Mouse (Mus musculus): ENCODE data around the gene Pde10a. TPM values are rescaled to one million over a fixed set of nuclear protein-coding genes. Genes with fewer than 3 reads are reported as not detected.

Pde10a gene
- polyA plus RNA-seq, 1 experiment from 2014 or later: 1.8 TPM

DNA sequence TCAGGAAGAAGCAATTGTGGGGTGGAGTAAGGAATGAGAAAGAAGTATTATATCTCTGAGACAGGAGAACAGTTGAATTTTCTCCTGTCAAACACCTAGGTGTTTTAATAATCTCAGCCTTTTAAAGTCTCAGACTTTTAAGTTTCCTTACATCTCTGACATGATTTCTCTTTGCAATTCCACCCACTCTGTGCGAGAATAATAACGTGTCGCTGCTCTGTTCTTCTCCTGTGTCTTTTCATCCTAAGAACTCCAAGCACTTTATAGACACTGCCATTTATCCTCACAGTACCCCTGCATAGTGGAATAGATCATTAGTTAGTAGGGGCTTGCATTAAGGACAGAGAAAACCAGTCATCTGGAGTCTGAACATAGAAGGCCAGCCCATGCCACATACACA lies 217.6 kb downstream of the Pde10a start:
- Histone ChIP-seq H3K4me1 (replicated peaks; ENCODE audit: control insufficient read depth, insufficient read depth, low read length) (no peaks in the 10 kb centered on the region), H3K27me3 (replicated peaks; ENCODE audit: control insufficient read depth, insufficient read depth, low read length) (no peaks in the 10 kb centered on the region), H3K27ac (ENCODE audit: low read depth, low read length) (no peak overlapping the region), H3K9ac (ENCODE audit: low read depth, low read length) (no peak overlapping the region), H3K4me3 (ENCODE audit: low read depth, low read length) (no peak overlapping the region), H3K36me3 (ENCODE audit: control insufficient read depth, insufficient read depth, low read length) (no peaks in the 10 kb centered on the region), H3K9me3 (ENCODE audit: control insufficient read depth, low read length) (no peaks in the 10 kb centered on the region), H3K4me2 (no peak overlapping the region)
- DNase-seq (ENCODE audit: low spot score) (no peak), ATAC-seq (replicated peaks; ENCODE audit: low FRiP score) (no peak)
- WGBS: 90% methylated on average over 3 of the region's 3 CpGs

DNA sequence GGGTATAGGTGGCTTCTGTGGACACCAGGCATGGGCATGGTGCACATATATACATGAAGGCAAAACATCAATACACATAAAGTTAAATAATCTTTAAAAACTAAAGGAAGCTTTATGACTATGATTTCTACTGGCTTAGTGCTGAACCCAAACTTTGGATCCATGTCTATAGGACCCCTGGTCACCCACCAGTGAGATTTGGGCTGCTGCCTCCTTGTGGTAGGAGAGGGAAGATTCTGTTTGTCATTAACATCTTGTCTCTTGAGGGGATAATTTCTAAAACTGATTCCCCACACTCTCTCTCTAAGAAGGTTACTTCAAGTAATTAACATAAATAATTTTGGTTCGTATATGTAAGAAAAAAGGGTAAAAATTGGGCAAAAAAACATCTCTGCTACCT lies 220.2 kb downstream of the Pde10a start:
- Histone ChIP-seq H3K4me3 (ENCODE audit: low read depth, low read length) (no peak overlapping the region), H3K4me2 (no peak overlapping the region), H3K36me3 (ENCODE audit: control insufficient read depth, insufficient read depth, low read length) (no peaks in the 10 kb centered on the region), H3K27ac (ENCODE audit: low read depth, low read length) (no peak overlapping the region), H3K9ac (ENCODE audit: low read depth, low read length) (no peak overlapping the region), H3K27me3 (replicated peaks; ENCODE audit: control insufficient read depth, insufficient read depth, low read length) (no peaks in the 10 kb centered on the region), H3K9me3 (ENCODE audit: control insufficient read depth, low read length) (no peaks in the 10 kb centered on the region), H3K4me1 (replicated peaks; ENCODE audit: control insufficient read depth, insufficient read depth, low read length) (no peaks in the 10 kb centered on the region)
- DNase-seq (ENCODE audit: low spot score) (no peak), ATAC-seq (replicated peaks; ENCODE audit: low FRiP score) (no peak)
- 36% methylated on average over 1 of the region's 1 CpGs for WGBS

DNA sequence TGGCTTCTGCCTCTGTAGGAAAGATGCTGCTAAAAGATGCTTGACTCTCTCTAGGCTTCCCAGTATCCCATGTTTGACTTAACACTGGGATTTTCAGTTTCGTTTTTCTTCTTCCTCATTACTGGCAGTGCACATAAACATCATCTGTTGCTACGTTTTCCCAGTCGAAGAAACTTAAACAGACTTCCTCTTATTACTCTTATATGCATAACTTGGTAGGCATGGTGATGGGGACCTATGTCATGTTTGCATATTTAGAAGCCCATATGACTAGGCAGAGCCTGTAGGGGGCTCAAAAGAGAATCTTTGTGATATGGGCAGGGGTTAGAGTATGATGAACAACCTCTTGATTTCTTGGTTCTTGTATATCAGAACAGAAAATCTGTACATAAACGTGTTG lies 224.3 kb downstream of the Pde10a start:
- no peaks in the 10 kb centered on the region for H3K9me3 ChIP-seq (ENCODE audit: control insufficient read depth, low read length)
- H3K27ac ChIP-seq (ENCODE audit: low read depth, low read length): no peak overlapping the region
- no peak overlapping the region for H3K9ac ChIP-seq (ENCODE audit: low read depth, low read length)
- no peaks in the 10 kb centered on the region for H3K36me3 ChIP-seq (ENCODE audit: control insufficient read depth, insufficient read depth, low read length)
- WGBS: 57% methylated on average over 4 of the region's 4 CpGs
- H3K4me3 ChIP-seq (ENCODE audit: low read depth, low read length): no peak overlapping the region
- DNase-seq (ENCODE audit: low spot score) (no peak), ATAC-seq (replicated peaks; ENCODE audit: low FRiP score) (no peak)
- no peak overlapping the region for H3K4me2 ChIP-seq
- H3K27me3 ChIP-seq (replicated peaks; ENCODE audit: control insufficient read depth, insufficient read depth, low read length): no peaks in the 10 kb centered on the region
- H3K4me1 ChIP-seq (replicated peaks; ENCODE audit: control insufficient read depth, insufficient read depth, low read length): no peaks in the 10 kb centered on the region

DNA sequence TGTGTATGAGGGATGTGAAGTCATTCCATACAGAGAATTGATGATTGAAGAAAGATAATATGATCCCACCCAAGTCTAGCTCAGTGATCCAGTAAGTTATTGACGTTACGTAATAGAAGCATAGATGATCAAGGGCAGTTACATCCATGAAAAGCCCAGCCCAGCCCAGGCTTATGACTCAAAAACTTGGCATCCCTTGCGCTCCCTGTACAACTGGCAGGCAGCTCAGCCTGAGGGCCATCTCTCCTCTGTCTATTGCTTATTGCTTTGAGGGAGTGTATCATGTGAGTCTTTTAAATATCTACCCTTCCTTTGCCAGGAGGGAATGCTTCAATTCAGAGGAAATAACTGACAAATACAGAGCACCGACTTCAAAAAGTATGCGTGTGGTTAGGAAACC lies 232.4 kb downstream of the Pde10a start:
- WGBS: 83% methylated on average over 5 of the region's 5 CpGs
- DNase-seq (ENCODE audit: low spot score): no peak
- Histone ChIP-seq H3K27me3 (replicated peaks; ENCODE audit: control insufficient read depth, insufficient read depth, low read length) (no peaks in the 10 kb centered on the region), H3K27ac (ENCODE audit: low read depth, low read length) (no peak overlapping the region), H3K9ac (ENCODE audit: low read depth, low read length) (no peak overlapping the region), H3K4me2 (no peak overlapping the region), H3K9me3 (ENCODE audit: control insufficient read depth, low read length) (no peaks in the 10 kb centered on the region), H3K4me1 (replicated peaks; ENCODE audit: control insufficient read depth, insufficient read depth, low read length) (no peaks in the 10 kb centered on the region), H3K4me3 (ENCODE audit: low read depth, low read length) (no peak overlapping the region), H3K36me3 (ENCODE audit: control insufficient read depth, insufficient read depth, low read length) (no peaks in the 10 kb centered on the region)
- ATAC-seq (replicated peaks; ENCODE audit: low FRiP score): no peak

DNA sequence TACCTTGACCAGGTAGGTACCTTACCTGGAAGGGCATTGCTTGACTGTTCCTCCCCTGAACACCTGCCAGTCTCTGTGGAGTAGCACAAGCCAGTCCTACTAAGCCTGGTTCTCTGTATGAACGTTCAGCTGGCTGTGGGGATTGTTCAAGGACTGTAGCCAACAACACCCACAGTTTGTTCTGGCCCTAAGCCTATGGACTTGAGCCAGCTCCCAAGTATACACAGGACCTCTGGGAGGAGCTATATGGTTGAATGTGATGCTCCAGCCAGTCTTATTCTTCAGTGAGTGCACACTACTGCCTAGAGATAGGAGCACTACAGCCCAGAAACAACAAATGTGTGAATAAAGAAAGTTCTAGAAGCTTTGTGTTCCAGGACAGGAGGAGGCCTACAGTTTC lies 238.1 kb downstream of the Pde10a start:
- no peaks in the 10 kb centered on the region for H3K27me3 ChIP-seq (replicated peaks; ENCODE audit: control insufficient read depth, insufficient read depth, low read length)
- DNase-seq (ENCODE audit: low spot score): no peak
- H3K4me3 ChIP-seq (ENCODE audit: low read depth, low read length): no peak overlapping the region
- WGBS: 41% methylated on average over 1 of the region's 1 CpGs
- no peak overlapping the region for H3K27ac ChIP-seq (ENCODE audit: low read depth, low read length)
- no peak overlapping the region for H3K9ac ChIP-seq (ENCODE audit: low read depth, low read length)
- no peaks in the 10 kb centered on the region for H3K4me1 ChIP-seq (replicated peaks; ENCODE audit: control insufficient read depth, insufficient read depth, low read length)
- H3K36me3 ChIP-seq (ENCODE audit: control insufficient read depth, insufficient read depth, low read length): no peaks in the 10 kb centered on the region
- H3K4me2 ChIP-seq: no peak overlapping the region
- no peaks in the 10 kb centered on the region for H3K9me3 ChIP-seq (ENCODE audit: control insufficient read depth, low read length)
- no peak for ATAC-seq (replicated peaks; ENCODE audit: low FRiP score)

DNA sequence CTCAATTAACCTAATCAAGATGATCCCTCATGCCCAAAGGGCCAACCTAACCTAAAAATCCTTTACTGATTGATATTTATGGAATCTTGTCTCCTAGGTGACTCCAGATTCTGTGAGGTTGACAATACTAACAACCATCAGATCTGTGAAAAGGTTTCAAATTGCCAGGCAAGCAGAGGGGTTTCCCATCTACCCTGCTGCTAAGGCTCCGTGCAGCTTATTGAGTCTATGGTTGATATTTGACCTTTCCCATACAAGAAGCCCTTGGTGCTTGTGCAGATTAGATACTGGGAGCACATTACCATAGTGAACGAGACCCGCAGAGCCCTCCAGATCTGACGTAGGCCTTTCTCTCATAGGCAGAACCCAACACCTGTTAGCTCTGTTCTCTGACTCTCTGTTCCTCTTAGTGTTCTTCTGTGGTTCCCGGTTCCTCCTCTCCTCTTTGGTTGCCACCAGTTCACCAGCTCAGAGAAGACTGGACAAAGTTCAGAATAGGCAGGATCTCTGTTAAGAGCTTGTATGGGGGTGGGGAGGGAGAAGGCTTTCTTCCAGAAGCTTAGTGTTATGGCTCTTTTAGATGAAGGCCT lies 240.9 kb downstream of the Pde10a start:
- Histone ChIP-seq H3K9ac (ENCODE audit: low read depth, low read length) (no peak overlapping the region), H3K4me3 (ENCODE audit: low read depth, low read length) (no peak overlapping the region), H3K27me3 (replicated peaks; ENCODE audit: control insufficient read depth, insufficient read depth, low read length) (no peaks in the 10 kb centered on the region), H3K4me1 (replicated peaks; ENCODE audit: control insufficient read depth, insufficient read depth, low read length) (no peaks in the 10 kb centered on the region), H3K4me2 (no peak overlapping the region), H3K36me3 (ENCODE audit: control insufficient read depth, insufficient read depth, low read length) (no peaks in the 10 kb centered on the region), H3K9me3 (ENCODE audit: control insufficient read depth, low read length) (no peaks in the 10 kb centered on the region), H3K27ac (ENCODE audit: low read depth, low read length) (no peak overlapping the region)
- 87% methylated on average over 5 of the region's 5 CpGs for WGBS
- no peak for ATAC-seq (replicated peaks; ENCODE audit: low FRiP score)
- DNase-seq (ENCODE audit: low spot score): no peak

DNA sequence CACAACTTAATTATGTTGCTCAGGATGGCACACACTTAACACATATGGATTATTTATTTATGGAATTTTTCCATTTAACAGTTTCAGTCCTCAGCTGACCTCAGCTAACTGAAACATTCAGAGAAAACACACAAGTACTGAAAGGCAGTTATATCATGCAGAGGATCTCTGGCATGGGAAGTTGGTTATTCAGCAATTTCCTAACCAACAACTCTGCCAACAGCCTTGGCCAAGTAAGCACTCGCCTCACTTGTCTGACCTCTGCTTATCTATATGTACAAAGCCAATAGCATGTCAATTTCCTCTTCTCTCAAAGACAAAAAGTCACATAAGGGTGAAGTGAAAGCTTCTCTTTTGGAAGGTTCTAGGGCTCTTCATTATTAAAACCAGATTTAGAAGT lies 244.0 kb downstream of the Pde10a start:
- ATAC-seq (replicated peaks; ENCODE audit: low FRiP score) (no peak), DNase-seq (ENCODE audit: low spot score) (no peak)
- H3K4me3 ChIP-seq (ENCODE audit: low read depth, low read length): no peak overlapping the region
- no peaks in the 10 kb centered on the region for H3K27me3 ChIP-seq (replicated peaks; ENCODE audit: control insufficient read depth, insufficient read depth, low read length)
- WGBS: 45% methylated on average over 1 of the region's 1 CpGs
- no peak overlapping the region for H3K4me2 ChIP-seq
- no peaks in the 10 kb centered on the region for H3K4me1 ChIP-seq (replicated peaks; ENCODE audit: control insufficient read depth, insufficient read depth, low read length)
- H3K9ac ChIP-seq (ENCODE audit: low read depth, low read length): no peak overlapping the region
- no peaks in the 10 kb centered on the region for H3K36me3 ChIP-seq (ENCODE audit: control insufficient read depth, insufficient read depth, low read length)
- H3K9me3 ChIP-seq (ENCODE audit: control insufficient read depth, low read length): no peaks in the 10 kb centered on the region
- no peak overlapping the region for H3K27ac ChIP-seq (ENCODE audit: low read depth, low read length)

DNA sequence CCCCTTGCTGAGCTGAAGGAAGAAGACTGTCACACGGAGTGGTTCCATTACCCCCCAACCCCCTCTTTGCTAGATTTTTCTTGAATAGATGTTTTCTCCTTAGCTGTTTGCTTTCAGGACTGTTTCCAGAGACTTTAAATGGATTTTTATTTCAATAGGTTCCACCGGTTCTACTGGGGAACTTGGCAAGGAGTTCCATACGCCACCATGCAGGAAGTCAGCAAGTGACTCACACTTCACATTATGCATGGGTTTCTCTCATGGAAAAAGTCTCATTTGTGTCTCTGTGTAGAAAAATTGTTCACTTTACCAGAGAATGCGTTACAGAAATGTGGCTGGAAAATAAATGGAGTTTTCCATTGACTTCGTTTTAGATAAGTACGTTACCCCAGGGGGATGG lies 248.2 kb downstream of the Pde10a start:
- WGBS: 79% methylated on average over 6 of the region's 6 CpGs
- DNase-seq (ENCODE audit: low spot score): no peak
- H3K4me2 ChIP-seq: no peak overlapping the region
- no peaks in the 10 kb centered on the region for H3K9me3 ChIP-seq (ENCODE audit: control insufficient read depth, low read length)
- no peaks in the 10 kb centered on the region for H3K4me1 ChIP-seq (replicated peaks; ENCODE audit: control insufficient read depth, insufficient read depth, low read length)
- H3K36me3 ChIP-seq (ENCODE audit: control insufficient read depth, insufficient read depth, low read length): no peaks in the 10 kb centered on the region
- no peak overlapping the region for H3K9ac ChIP-seq (ENCODE audit: low read depth, low read length)
- H3K4me3 ChIP-seq (ENCODE audit: low read depth, low read length): no peak overlapping the region
- no peak overlapping the region for H3K27ac ChIP-seq (ENCODE audit: low read depth, low read length)
- H3K27me3 ChIP-seq (replicated peaks; ENCODE audit: control insufficient read depth, insufficient read depth, low read length): no peaks in the 10 kb centered on the region
- ATAC-seq (replicated peaks; ENCODE audit: low FRiP score): no peak

DNA sequence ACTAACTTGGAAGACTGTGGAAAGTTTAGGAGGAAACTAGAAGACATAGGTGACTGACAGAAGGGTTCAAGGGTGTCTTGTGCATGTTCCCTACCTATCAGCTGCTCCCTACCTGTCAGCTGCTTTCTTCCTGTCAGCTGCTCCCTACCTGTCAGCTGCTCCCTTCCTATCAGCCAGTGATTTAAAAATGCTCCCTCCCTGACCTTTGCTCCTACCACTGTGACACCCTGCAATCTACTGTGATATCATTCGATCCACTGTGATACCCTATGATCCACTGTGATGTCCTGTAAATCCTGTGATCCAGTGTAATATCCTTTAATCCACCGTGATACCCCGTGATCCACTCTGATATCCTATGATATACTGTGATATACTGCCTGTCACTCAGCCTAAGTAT lies 249.1 kb downstream of the Pde10a start:
- no peak overlapping the region for H3K4me2 ChIP-seq
- H3K27ac ChIP-seq (ENCODE audit: low read depth, low read length): no peak overlapping the region
- ATAC-seq (replicated peaks; ENCODE audit: low FRiP score) (no peak), DNase-seq (ENCODE audit: low spot score) (no peak)
- H3K9ac ChIP-seq (ENCODE audit: low read depth, low read length): no peak overlapping the region
- H3K4me1 ChIP-seq (replicated peaks; ENCODE audit: control insufficient read depth, insufficient read depth, low read length): no peaks in the 10 kb centered on the region
- H3K9me3 ChIP-seq (ENCODE audit: control insufficient read depth, low read length): no peaks in the 10 kb centered on the region
- H3K4me3 ChIP-seq (ENCODE audit: low read depth, low read length): no peak overlapping the region
- 72% methylated on average over 3 of the region's 3 CpGs for WGBS
- H3K36me3 ChIP-seq (ENCODE audit: control insufficient read depth, insufficient read depth, low read length): no peaks in the 10 kb centered on the region
- H3K27me3 ChIP-seq (replicated peaks; ENCODE audit: control insufficient read depth, insufficient read depth, low read length): no peaks in the 10 kb centered on the region
